Mouse (Mus musculus) CD4-positive helper T cell, adult 2 months (primary cell): Measurements from ENCODE around the gene Zfp324.
A peak's percentile ranks its signal among the peaks of the same experiment; 100 is the strongest.

Source experiments
- DNase-seq: peaks from one replicate; pipeline ENCODE4 v3.0.0-alpha.2; 2012; ENCODE audit warnings: low read depth, missing footprints, low spot score

Gene Zfp324

GRCm38 (mm10) chr7:13009143-13010004 lies 43.7 kb downstream of the Zfp324 start:
- peak; percentile 93 for DNase-seq

- no peak for DNase-seq
Observed at GRCm38 (mm10) chr7:13010005-13010908, 44.6 kb downstream of the Zfp324 start, which contains the start of gene Zbtb45. Zbtb45 (minus strand) TSS chr7:13010034.

- DNase-seq = no peak
Observed at GRCm38 (mm10) chr7:13013671-13014070, 48.0 kb downstream of the Zfp324 start.

DNA sequence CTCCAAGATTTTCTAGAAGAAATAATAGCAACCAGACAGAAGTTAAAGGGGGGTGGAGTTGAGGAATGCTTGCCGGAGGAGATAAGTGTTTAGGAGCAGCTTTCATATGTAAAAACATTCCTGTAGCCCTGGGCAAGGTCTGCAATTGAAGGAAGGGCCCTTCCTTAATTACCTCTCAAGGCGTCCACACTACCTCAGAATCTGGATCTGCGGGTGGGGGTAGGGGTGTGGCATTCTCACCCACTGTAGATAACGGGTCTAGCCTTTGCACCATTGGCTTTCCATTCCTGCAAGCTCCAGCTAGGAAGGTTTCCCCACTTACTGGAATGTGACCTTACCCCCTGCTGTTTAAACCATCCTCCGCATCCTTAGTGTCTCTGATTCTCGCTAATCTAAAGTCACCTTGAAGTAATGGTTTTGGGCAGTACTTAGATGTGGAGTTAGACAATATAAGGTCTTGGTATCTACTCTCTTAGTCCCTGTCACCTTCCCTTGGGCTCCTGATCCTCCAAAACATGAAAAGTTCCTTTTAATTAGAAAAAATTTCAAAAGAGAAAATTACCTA lies 48.7 kb downstream of the Zfp324 start:
- no peak for DNase-seq

DNA sequence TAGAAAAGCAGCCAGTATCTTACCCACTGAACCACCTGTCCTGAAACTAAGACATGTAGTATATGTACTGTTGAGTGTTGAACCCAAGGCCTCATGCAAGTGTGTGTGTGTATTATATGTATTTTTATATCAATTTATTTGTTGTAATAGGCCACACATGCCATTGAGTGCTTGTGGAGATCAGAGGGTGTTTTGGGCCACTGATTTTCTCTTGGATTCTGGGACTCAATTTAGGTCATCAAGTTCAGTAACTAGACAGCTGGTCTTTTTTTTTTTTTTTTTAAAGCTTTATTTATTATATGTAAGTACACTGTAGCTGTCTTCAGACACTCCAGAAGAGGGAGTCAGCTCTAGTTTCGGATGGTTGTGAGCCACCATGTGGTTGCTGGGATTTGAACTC lies 49.6 kb downstream of the Zfp324 start:
- DNase-seq = no peak

GRCm38 (mm10) chr7:13022773-13023535 lies 57.3 kb downstream of the Zfp324 start:
- DNase-seq = peak; percentile 81
